Mouse (Mus musculus) heart, embryonic 12.5 days (tissue): ENCODE measurements at regions not wholly inside any gene's neighbourhood (a gene's known extent, or its start where the extent isn't known, plus 50 kb on each side); places are given as distances from the start of the nearest gene placed in this dataset.

Experiments
- ATAC-seq: fragments of 200-750 bp; cut with Nextera tagmentation; 2 replicates; pipeline ENCODE4 v1.8.0; 2017; ENCODE audit warnings: moderate TSS enrichment, moderate library complexity; ENCODE audit not compliant: insufficient number of reproducible peaks, low FRiP score
- H3K27ac ChIP-seq: fragments of 300-500 bp; sonication (generic); 2 replicates; pipeline ENCODE4 v1.5.1; 2016; ENCODE audit warnings: mild to moderate bottlenecking, moderate library complexity; ENCODE audit not compliant: poor library complexity, severe bottlenecking
- H3K27me3 ChIP-seq: fragments of 300-500 bp; sonication (generic); replicated peaks from 2 replicates; pipeline ENCODE4 v1.6.1; 2016; ENCODE audit warnings: mild to moderate bottlenecking, moderate library complexity
- H3K36me3 ChIP-seq: fragments of 300-500 bp; sonication (generic); 2 replicates; pipeline ENCODE4 v1.6.1; 2016; ENCODE audit warnings: mild to moderate bottlenecking, moderate library complexity
- H3K4me1 ChIP-seq: fragments of 300-500 bp; sonication (generic); replicated peaks from 2 replicates; pipeline ENCODE4 v1.6.1; 2016; ENCODE audit warnings: mild to moderate bottlenecking
- H3K4me2 ChIP-seq: fragments of 300-500 bp; sonication (generic); 2 replicates; pipeline ENCODE4 v1.6.1; 2016; ENCODE audit warnings: mild to moderate bottlenecking, moderate library complexity
- H3K4me3 ChIP-seq: fragments of 300-500 bp; sonication (generic); 2 replicates; pipeline ENCODE4 v1.5.1; 2016; ENCODE audit warnings: mild to moderate bottlenecking
- H3K9ac ChIP-seq: fragments of 300-500 bp; sonication (generic); 2 replicates; pipeline ENCODE4 v1.6.1; 2016; ENCODE audit warnings: mild to moderate bottlenecking, moderate library complexity
- H3K9me3 ChIP-seq: fragments of 300-500 bp; sonication (generic); replicated peaks from 2 replicates; pipeline ENCODE4 v1.6.1; 2016; ENCODE audit warnings: mild to moderate bottlenecking, moderate library complexity
- whole genome bisulfite sequencing: fragments of 180-500 bp; shearing (Covaris S2); methylation state at CpG from one replicate; pipeline ENCODE4 v1.1.7; 2016; 5-methylcytosine and 5-hydroxymethylcytosine counted together

GRCm38 (mm10) chr7:129689464-129689863, 97.8 kb downstream of the Wdr11 start:
- Histone ChIP-seq H3K27ac (no peak overlapping the region), H3K9ac (no peak overlapping the region), H3K4me3 (no peak overlapping the region), H3K4me2 (no peak overlapping the region), H3K36me3 (no peaks in the 10 kb centered on the region), H3K27me3 (no peaks in the 10 kb centered on the region), H3K4me1 (peaks cover 31% of the 10 kb centered on the region), H3K9me3 (no peaks in the 10 kb centered on the region)
- ATAC-seq = no peak
- WGBS = 89% methylated on average over 3 of the region's 3 CpGs

DNA sequence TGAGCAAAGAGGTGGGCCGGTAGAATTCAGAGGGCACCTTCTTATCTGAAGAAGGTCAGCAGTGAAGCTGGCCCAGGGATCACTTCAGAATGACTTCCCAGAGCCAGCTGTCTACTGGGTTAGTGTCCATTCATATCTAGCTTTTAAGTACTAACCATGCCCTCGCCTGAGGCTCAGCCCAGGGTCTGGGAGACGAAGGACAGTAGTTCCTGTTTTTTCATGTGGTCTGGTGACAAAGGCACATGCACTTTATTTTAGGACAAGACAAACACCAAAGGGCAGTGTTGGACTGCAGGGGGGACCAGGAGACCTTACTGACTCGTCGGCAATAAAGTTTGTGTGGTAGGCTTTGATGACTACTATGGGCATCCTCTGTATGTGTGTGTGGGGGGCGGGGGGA, 99.2 kb downstream of the Wdr11 start:
- Histone ChIP-seq H3K4me3 (no peak overlapping the region), H3K4me1 (peaks cover 28% of the 10 kb centered on the region), H3K9ac (no peak overlapping the region), H3K9me3 (0 out of 2 replicates have a peak, but pooled peaks cover 4% of the 10 kb centered on the region), H3K4me2 (no peak overlapping the region), H3K27me3 (no peaks in the 10 kb centered on the region), H3K27ac (no peak overlapping the region), H3K36me3 (no peaks in the 10 kb centered on the region)
- ATAC-seq = no peak
- 55% methylated on average over 6 of the region's 6 CpGs for WGBS

DNA sequence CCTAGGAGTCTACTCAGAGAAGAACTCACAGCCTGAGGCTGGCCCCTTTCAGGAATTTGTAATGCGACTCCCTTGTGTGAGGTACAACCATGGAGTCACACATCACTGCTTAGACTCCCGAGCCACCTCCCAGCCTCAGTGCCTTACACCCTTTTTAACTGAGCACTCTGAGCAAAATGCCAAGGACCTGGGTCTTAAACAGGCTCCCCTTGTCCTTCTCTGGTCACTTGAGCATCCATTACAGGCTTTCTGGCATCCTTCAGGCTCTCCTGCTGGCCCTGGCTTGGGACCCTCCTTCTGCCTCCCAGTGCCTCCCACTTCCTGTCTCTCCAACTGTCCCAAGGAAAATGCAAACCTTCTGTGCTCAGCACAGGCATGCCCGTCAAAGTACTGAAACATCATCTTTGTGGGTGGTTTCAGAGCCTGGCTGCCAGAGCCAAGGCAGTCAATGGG, 100.0 kb downstream of the Wdr11 start:
- peaks cover 27% of the 10 kb centered on the region for H3K4me1 ChIP-seq
- no peaks in the 10 kb centered on the region for H3K36me3 ChIP-seq
- no peak overlapping the region for H3K9ac ChIP-seq
- H3K4me3 ChIP-seq = no peak overlapping the region
- H3K9me3 ChIP-seq = 0 out of 2 replicates have a peak, but pooled peaks cover 4% of the 10 kb centered on the region
- H3K4me2 ChIP-seq = no peak overlapping the region
- H3K27ac ChIP-seq = 0 out of 2 replicates have a peak overlapping the region, but pooled peaks have one; percentile 8
- 35% methylated on average over 3 of the region's 3 CpGs for WGBS
- no peak for ATAC-seq
- H3K27me3 ChIP-seq = no peaks in the 10 kb centered on the region

DNA sequence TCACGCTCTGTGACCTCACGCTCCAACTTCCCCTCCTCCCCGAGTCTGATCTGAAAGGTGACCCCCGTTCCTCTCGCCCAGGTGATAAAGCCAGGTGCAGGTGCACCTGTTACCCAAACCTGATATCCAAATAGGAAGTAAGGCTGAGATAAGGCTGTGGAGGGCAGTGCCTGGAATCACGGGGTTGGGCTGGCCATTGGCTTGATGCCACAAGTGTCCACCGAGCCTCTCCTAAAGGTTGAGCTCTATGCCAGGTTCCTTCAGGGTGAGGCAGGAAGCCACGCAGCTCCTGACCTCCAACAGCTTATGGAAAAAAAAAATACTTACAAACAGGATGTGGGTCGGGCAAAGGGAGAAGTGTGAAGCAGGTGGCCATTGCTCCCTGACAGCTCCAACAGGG, 102.0 kb downstream of the Wdr11 start:
- H3K9ac ChIP-seq = no peak overlapping the region
- peaks cover 27% of the 10 kb centered on the region for H3K4me1 ChIP-seq
- no peak overlapping the region for H3K27ac ChIP-seq
- no peaks in the 10 kb centered on the region for H3K36me3 ChIP-seq
- H3K4me3 ChIP-seq = no peak overlapping the region
- no peak overlapping the region for H3K4me2 ChIP-seq
- WGBS = 69% methylated on average over 9 of the region's 9 CpGs
- H3K27me3 ChIP-seq = no peaks in the 10 kb centered on the region
- H3K9me3 ChIP-seq = 0 out of 2 replicates have a peak, but pooled peaks cover 4% of the 10 kb centered on the region
- ATAC-seq = no peak

DNA sequence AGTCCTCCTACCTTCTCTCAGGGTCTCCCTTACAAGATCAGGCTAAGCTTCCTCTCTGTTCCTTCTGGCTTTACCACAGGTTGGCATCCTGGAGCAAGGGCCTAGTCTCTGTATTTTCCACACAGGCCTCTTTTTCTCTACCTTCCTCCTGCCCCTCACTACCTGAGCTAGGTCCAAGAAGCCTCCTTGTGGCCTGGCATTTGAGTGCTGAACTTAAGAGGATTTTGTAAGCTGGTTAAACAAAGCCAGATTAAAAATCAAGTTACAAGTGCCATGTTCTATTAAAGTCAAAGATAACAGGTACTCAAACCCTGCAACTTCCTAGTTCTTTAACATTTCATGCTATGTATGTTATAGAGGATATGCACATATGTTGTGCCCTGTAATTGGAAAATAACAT, 102.5 kb downstream of the Wdr11 start:
- Histone ChIP-seq H3K4me2 (no peak overlapping the region), H3K9me3 (0 out of 2 replicates have a peak, but pooled peaks cover 4% of the 10 kb centered on the region), H3K27ac (no peak overlapping the region), H3K4me3 (no peak overlapping the region), H3K36me3 (no peaks in the 10 kb centered on the region), H3K9ac (no peak overlapping the region), H3K27me3 (no peaks in the 10 kb centered on the region), H3K4me1 (peaks cover 27% of the 10 kb centered on the region)
- no peak for ATAC-seq

DNA sequence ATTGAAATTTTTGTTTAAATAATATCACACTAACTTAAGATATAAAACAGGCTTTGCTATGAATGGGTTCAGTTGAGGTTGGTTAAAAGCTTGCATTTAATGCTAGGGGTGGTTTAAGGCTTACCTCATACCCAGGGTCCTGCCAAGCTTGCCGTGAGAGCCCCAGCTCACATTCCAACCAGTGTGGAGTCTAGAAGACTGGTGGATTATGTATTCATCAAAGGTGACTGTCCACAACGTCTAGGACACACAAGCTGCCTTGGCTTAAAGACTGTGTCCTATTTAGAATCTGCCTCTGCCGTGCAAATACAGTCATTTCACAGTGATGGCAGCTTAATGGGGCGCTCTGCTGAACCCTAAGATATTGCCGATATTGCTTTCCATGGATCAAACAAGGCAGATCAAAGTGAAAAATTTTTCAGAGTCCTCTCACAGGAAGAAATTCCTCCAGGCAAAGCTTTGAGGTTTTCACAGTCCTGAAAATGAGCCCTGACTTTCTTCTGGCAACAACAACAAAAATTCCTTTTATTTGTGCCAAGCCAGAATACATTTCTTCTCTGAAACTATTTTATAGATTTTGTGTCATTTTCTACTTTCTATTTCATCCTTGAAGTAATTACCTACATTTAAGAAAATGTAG, 108.4 kb downstream of the Wdr11 start:
- Histone ChIP-seq H3K4me2 (no peak overlapping the region), H3K4me3 (no peak overlapping the region), H3K27ac (no peak overlapping the region), H3K4me1 (no peaks in the 10 kb centered on the region), H3K36me3 (no peaks in the 10 kb centered on the region), H3K9me3 (0 out of 2 replicates have a peak, but pooled peaks cover 2% of the 10 kb centered on the region), H3K9ac (no peak overlapping the region), H3K27me3 (no peaks in the 10 kb centered on the region)
- WGBS = 68% methylated on average over 5 of the region's 5 CpGs
- no peak for ATAC-seq

- Histone ChIP-seq H3K36me3 (no peaks in the 10 kb centered on the region), H3K4me3 (no peak overlapping the region), H3K27me3 (no peaks in the 10 kb centered on the region), H3K9me3 (no peaks in the 10 kb centered on the region), H3K9ac (no peak overlapping the region), H3K27ac (no peak overlapping the region), H3K4me1 (0 out of 2 replicates have a peak, but pooled peaks cover 11% of the 10 kb centered on the region), H3K4me2 (no peak overlapping the region)
- no peak for ATAC-seq
- WGBS = 77% methylated on average over 6 of the region's 6 CpGs
Measured at GRCm38 (mm10) chr7:129727559-129727958, 135.9 kb downstream of the Wdr11 start.

DNA sequence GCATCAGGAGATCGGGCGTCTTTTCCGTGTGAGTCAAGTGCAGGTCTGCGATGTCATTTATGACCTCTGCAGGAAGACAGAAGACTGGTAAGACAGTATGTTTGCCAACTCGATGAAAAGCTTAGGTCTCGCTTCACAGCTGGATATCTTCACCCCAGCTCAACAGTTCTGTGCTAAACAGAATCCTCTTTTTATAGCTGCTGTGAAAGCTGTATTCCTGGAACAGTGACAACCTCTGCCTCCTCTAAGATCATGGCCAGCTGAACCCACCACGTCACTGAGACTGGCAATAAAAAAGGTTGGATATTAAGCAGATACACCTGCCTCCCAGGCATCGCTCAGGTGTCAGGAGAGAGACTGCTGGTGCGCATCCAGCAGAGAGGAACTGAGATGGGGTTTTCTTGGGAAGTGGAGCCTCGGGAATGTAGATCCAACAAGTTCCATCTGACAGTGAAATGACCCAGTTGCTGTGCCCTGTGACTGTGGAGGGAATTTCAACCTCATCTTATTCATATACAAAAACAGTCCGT, 138.1 kb downstream of the Wdr11 start:
- ATAC-seq = no peak
- Histone ChIP-seq H3K27ac (no peak overlapping the region), H3K36me3 (no peaks in the 10 kb centered on the region), H3K27me3 (no peaks in the 10 kb centered on the region), H3K4me1 (0 out of 2 replicates have a peak, but pooled peaks cover 11% of the 10 kb centered on the region), H3K9me3 (no peaks in the 10 kb centered on the region), H3K4me2 (no peak overlapping the region), H3K9ac (no peak overlapping the region), H3K4me3 (no peak overlapping the region)
- WGBS = 59% methylated on average over 11 of the region's 11 CpGs

- WGBS = 50% methylated on average over 7 of the region's 7 CpGs
- no peak overlapping the region for H3K4me3 ChIP-seq
- no peak overlapping the region for H3K4me2 ChIP-seq
- no peaks in the 10 kb centered on the region for H3K27me3 ChIP-seq
- no peak overlapping the region for H3K9ac ChIP-seq
- H3K9me3 ChIP-seq = no peaks in the 10 kb centered on the region
- H3K36me3 ChIP-seq = no peaks in the 10 kb centered on the region
- H3K4me1 ChIP-seq = 0 out of 2 replicates have a peak, but pooled peaks cover 11% of the 10 kb centered on the region
- no peak for ATAC-seq
- no peak overlapping the region for H3K27ac ChIP-seq
Measured at GRCm38 (mm10) chr7:129730785-129731352, 139.2 kb downstream of the Wdr11 start.

GRCm38 (mm10) chr7:129742657-129743056, 151.0 kb downstream of the Wdr11 start:
- Histone ChIP-seq H3K9me3 (no peaks in the 10 kb centered on the region), H3K27ac (no peak overlapping the region), H3K4me2 (no peak overlapping the region), H3K4me1 (no peaks in the 10 kb centered on the region; the same call in 1 of the 2 replicates), H3K9ac (no peak overlapping the region), H3K27me3 (no peaks in the 10 kb centered on the region), H3K4me3 (no peak overlapping the region), H3K36me3 (no peaks in the 10 kb centered on the region)
- WGBS = 83% methylated on average over 4 of the region's 4 CpGs
- no peak for ATAC-seq

DNA sequence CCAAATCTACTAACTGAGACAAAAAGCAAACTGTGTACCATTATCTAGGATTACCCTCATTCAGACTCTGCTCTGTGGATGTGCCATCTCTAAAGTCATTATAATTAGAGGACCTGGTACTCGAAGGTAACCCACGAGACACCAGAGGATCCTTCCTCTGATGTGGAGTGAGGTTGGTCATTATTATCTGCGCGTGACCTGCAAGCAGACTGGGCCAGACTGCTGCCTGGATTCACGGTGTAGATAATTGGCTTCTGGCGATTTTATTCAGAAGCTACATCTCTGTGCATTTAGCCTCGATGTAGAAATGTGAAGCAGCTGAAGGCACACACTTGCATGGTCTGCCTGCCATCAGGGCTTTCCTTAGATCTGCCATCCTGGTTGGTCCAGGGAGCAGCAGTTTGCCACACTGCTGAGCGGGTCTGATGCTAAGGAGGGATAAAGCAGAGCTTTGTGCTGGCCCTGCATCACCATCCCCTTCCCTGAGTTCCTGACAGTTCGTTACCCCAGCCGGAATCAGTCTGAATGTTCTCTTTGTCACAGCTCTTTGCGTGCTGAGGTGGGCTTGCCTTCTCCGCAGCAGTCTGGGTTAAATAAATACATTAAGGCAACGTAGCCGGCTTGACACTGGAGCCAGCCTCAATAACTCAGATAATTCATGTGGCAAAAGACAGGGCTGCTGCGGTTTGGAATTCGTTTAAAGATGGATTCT, 152.4 kb downstream of the Wdr11 start:
- H3K27ac ChIP-seq = no peak overlapping the region; the same call in 1 of the 2 replicates
- no peak for ATAC-seq

More for the DNA sequence above, 152.4 kb downstream of the Wdr11 start:
- Histone ChIP-seq H3K4me2 (no peak overlapping the region), H3K9me3 (peaks cover 8% of the 10 kb centered on the region; the same call in 1 of the 2 replicates), H3K36me3 (no peaks in the 10 kb centered on the region), H3K4me3 (no peak overlapping the region), H3K27me3 (no peaks in the 10 kb centered on the region), H3K4me1 (no peaks in the 10 kb centered on the region; the same call in 1 of the 2 replicates), H3K9ac (no peak overlapping the region)
- 57% methylated on average over 16 of the region's 16 CpGs for WGBS
